Mouse (Mus musculus) neural tube, embryonic 14.5 days (tissue): ENCODE data around the gene Igdcc3. TPM values are rescaled to one million over a fixed set of nuclear protein-coding genes. Genes with fewer than 3 reads are reported as not detected.
"Not testable (repeated sequence)": the region's sequence is repeated elsewhere in the genome, so short reads cannot be mapped to it uniquely, and the experiment has no call there.

Experiments
- ATAC-seq: fragments of 200-750 bp; cut with Nextera tagmentation; 2 replicates; pipeline ENCODE4 v1.8.0; 2017; ENCODE audit warnings: low read depth, mild to moderate bottlenecking, moderate TSS enrichment, moderate library complexity
- H3K27ac ChIP-seq: fragments of 300-500 bp; sonication (generic); 2 replicates; pipeline ENCODE4 v1.5.1; 2014; ENCODE audit warnings: low read depth, mild to moderate bottlenecking, control low read depth, low read length, moderate library complexity, mixed read lengths
- H3K27me3 ChIP-seq: fragments of 300-500 bp; sonication (generic); 2 replicates; pipeline ENCODE4 v1.6.1; 2014; ENCODE audit warnings: low read length; ENCODE audit not compliant: control insufficient read depth, insufficient read depth
- H3K36me3 ChIP-seq: fragments of 300-500 bp; sonication (generic); 2 replicates; pipeline ENCODE4 v1.6.1; 2014; ENCODE audit warnings: low read length, mixed read lengths; ENCODE audit not compliant: control insufficient read depth, insufficient read depth
- H3K4me1 ChIP-seq: fragments of 300-500 bp; sonication (generic); 2 replicates; pipeline ENCODE4 v1.6.1; 2014; ENCODE audit warnings: low read length; ENCODE audit not compliant: control insufficient read depth, insufficient read depth
- H3K4me2 ChIP-seq: fragments of 300-500 bp; sonication (generic); 2 replicates; pipeline ENCODE4 v1.6.1; 2014; ENCODE audit warnings: mild to moderate bottlenecking, low read depth, low read length, control low read depth
- H3K4me3 ChIP-seq: fragments of 300-500 bp; sonication (generic); 2 replicates; pipeline ENCODE4 v1.5.1; 2014; ENCODE audit warnings: low read depth, low read length, control low read depth, mixed read lengths
- H3K9ac ChIP-seq: fragments of 300-500 bp; sonication (generic); replicated peaks from 2 replicates; pipeline ENCODE4 v1.6.1; 2014; ENCODE audit warnings: low read depth, mild to moderate bottlenecking, control low read depth, low read length, mixed read lengths
- H3K9me3 ChIP-seq: fragments of 300-500 bp; sonication (generic); 2 replicates; pipeline ENCODE4 v1.6.1; 2016; ENCODE audit warnings: low read length; ENCODE audit not compliant: control insufficient read depth
- WGBS: fragments of 180-500 bp; shearing (Covaris S2); extraction: QIAGEN DNeasy Blood & Tissue Kit; methylation state at CpG from one replicate; pipeline ENCODE4 v1.1.7; 2014; 5-methylcytosine and 5-hydroxymethylcytosine counted together
- polyA plus RNA-seq: library from polyadenylated mRNA; unstranded; fragments of >200 nt; fragmentation: Nextera tagmentation; extraction: Ambion mirVana; gene quantifications from 2 replicates; pipeline ENCODE4 v1.2.1, GENCODE M21; 2014

Gene Igdcc3
- polyA plus RNA-seq, 1 experiment from 2014 or later, result 10.1 TPM

GRCm38 (mm10) chr9:65201021-65201380, 60.0 kb downstream of the Igdcc3 start:
- Histone ChIP-seq H3K4me3 (no peak overlapping the region), H3K36me3 (no peaks in the 10 kb centered on the region), H3K9ac (no peak overlapping the region), H3K4me1 (no peaks in the 10 kb centered on the region), H3K27ac (peak overlapping the region; percentile 62), H3K9me3 (no peaks in the 10 kb centered on the region), H3K4me2 (no peak overlapping the region), H3K27me3 (no peaks in the 10 kb centered on the region)
- ATAC-seq, result no peak
- WGBS, result 57% methylated on average over 3 of the region's 3 CpGs

DNA sequence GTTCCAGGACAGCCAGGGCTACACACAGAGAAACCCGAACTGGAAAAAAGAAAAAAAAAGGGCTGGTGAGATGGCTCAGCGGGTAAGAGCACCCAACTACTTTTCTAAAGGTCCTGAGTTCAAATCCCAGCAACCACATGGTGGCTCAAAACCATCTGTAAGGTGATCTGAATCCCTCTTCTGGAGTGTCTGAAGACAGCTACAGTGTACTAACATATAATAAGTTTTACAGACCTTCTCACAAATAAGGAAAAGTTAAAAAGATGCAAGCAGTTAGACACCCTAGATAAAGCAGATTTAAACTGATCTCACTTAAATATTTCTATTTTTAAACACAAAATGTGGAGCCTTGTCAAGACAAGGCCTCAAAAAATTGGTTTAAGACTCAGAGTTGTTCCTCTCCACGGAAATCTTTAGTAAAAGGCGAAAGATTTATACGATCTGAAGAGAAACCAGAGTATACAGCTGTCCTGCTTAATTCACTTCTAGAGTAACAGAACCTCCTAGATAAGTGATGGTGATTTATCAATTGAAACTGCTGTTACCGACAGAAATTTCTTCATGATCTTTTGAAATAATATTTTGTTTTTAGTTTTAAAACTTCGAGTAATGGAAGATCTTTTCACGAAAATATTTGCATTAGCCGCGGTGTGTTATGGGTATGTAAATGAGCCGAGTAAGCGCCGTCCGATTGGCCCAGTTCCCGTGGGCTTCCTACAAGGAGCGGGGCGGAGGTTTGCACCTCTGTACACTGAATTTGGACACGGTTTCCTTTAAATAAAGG, 60.6 kb downstream of the Igdcc3 start:
- H3K9ac ChIP-seq, result peak overlapping the region; percentile 59
- peak; percentile 90 for ATAC-seq
- 1% methylated on average over 18 of the region's 18 CpGs for WGBS

DNA sequence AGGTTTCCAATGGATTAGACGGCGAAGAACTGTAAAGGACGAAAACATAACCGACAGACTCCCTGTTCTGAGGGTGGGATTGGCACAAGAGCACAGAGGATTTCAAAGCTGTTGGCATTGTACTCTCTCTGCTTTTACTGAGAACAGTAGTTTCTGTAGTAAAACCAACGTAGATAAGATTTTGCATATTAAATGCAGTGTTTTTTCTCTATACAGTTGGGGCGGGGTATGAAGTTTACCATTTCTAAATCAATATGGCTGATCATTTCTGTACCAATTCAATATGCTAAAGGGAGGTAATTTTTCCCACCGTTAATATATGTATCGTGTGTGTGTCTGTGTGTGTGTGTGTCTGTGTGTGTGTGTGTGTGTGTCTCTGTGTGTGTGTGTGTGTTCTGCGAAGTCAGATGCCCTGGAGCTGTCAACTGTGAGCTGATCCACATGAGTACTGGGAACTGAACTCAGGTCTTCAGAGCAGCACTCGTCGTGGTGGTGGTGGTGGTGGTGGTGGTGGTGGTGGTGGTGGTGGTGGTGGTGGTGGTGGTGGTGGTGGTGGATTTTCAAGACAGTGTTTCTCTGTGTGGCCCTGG, 61.3 kb downstream of the Igdcc3 start:
- peak; percentile 26 for ATAC-seq
- Histone ChIP-seq H3K9ac (peak overlapping the region; percentile 59), H3K27ac (peak overlapping the region; percentile 84), H3K4me1 (no peaks in the 10 kb centered on the region), H3K27me3 (no peaks in the 10 kb centered on the region), H3K36me3 (no peaks in the 10 kb centered on the region), H3K4me2 (peak overlapping the region; percentile 63), H3K9me3 (no peaks in the 10 kb centered on the region), H3K4me3 (peak overlapping the region; percentile 34)
- 24% methylated on average over 11 of the region's 11 CpGs for WGBS

More for the DNA sequence above, 60.6 kb downstream of the Igdcc3 start:
- H3K4me2 ChIP-seq, result peak overlapping the region; percentile 63
- H3K4me1 ChIP-seq, result no peaks in the 10 kb centered on the region
- H3K9me3 ChIP-seq, result no peaks in the 10 kb centered on the region
- H3K36me3 ChIP-seq, result no peaks in the 10 kb centered on the region
- peak overlapping the region; percentile 84 for H3K27ac ChIP-seq
- H3K4me3 ChIP-seq, result peak overlapping the region; percentile 34
- no peaks in the 10 kb centered on the region for H3K27me3 ChIP-seq

GRCm38 (mm10) chr9:65205049-65205815, 64.2 kb downstream of the Igdcc3 start:
- H3K9ac ChIP-seq, result no peak overlapping the region
- no peaks in the 10 kb centered on the region for H3K9me3 ChIP-seq
- H3K4me3 ChIP-seq, result no peak overlapping the region
- ATAC-seq, result no peak
- no peaks in the 10 kb centered on the region for H3K36me3 ChIP-seq
- no peak overlapping the region for H3K27ac ChIP-seq
- H3K4me2 ChIP-seq, result no peak overlapping the region
- no peaks in the 10 kb centered on the region for H3K27me3 ChIP-seq
- 67% methylated on average over 11 of the region's 11 CpGs for WGBS
- H3K4me1 ChIP-seq, result no peaks in the 10 kb centered on the region

- H3K27ac ChIP-seq, H3K9ac ChIP-seq, H3K4me3 ChIP-seq, H3K4me1 ChIP-seq, H3K4me2 ChIP-seq, H3K27me3 ChIP-seq, H3K9me3 ChIP-seq, H3K36me3 ChIP-seq, ATAC-seq: not testable (repeated sequence)
- 92% methylated on average over 9 of the region's 9 CpGs for WGBS
Observed at GRCm38 (mm10) chr9:65207041-65207815, 66.2 kb downstream of the Igdcc3 start.

DNA sequence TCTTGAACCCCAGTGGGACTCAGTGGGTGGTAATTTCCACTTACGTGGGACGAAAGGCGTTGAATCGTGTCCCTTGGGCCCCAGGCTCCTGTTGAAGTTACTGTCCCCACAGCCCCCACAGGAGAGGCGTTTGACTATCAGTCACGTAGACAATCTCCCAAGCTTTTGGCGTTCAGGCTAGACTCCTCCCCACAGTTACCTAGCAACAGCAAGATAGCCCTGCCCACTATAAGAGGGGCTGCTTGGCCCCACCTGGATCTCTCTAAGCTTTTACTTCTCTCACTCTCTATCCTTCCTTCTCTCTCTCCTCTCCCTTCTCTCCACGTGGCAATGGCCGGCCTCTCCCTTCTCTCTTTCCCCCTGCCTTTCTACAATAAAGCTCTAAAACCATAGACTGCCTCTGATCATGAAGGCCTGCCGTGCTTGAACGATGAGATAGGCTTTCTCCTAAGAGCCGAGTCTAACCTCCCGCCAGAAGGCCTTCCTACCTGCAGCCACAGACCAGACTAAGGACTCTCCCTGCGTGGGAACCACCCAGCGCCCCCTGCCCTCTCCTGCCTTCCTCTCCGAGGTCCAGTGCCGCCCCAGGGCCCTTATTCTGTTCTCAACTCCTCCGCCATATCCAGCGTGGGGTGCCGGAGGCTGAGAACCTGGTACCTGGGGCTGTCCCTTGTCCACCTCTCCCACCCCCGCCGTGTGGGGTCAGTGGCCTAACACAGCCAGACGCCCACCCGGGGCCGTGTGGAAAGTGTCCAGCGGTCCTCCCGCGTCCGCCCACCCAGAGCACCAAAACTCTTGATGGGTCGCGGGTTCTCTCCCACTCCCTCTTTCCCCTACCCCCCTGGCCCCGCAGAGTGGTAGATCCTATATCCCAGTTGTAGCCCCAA, 67.5 kb downstream of the Igdcc3 start:
- Histone ChIP-seq H3K27ac (no peak overlapping the region), H3K36me3 (no peaks in the 10 kb centered on the region), H3K9ac (no peak overlapping the region), H3K4me2 (no peak overlapping the region), H3K4me3 (no peak overlapping the region), H3K27me3 (no peaks in the 10 kb centered on the region), H3K9me3 (no peaks in the 10 kb centered on the region), H3K4me1 (no peaks in the 10 kb centered on the region)
- WGBS, result 89% methylated on average over 32 of the region's 32 CpGs
- no peak for ATAC-seq

- Histone ChIP-seq H3K27ac (no peak overlapping the region), H3K4me1 (peaks cover 8% of the 10 kb centered on the region; the same call in 1 of the 2 replicates), H3K9ac (no peak overlapping the region), H3K9me3 (no peaks in the 10 kb centered on the region), H3K27me3 (no peaks in the 10 kb centered on the region), H3K4me2 (no peak overlapping the region), H3K4me3 (no peak overlapping the region), H3K36me3 (no peaks in the 10 kb centered on the region)
- no peak for ATAC-seq
- WGBS, result 42% methylated on average over 1 of the region's 1 CpGs
Observed at GRCm38 (mm10) chr9:65211598-65211997, 70.6 kb downstream of the Igdcc3 start.

DNA sequence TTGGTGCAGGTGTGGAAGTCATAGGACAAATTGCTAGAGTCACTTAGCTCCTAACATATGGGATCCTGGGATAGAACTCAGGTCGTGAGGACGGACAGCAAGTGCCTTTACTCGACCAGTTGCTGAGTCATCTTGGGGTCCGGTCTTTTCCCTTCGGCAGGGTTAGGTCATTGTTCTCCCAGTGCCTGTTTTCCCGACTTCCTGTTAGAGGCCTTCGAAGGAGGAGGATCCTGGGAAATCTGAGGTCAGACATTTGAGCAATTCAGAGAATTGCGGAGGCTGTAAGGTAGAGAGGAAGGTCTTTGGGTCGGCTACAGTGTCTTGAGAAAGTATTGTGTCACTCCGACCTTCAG, 73.4 kb downstream of the Igdcc3 start:
- Histone ChIP-seq H3K27me3 (no peaks in the 10 kb centered on the region), H3K4me3 (peak overlapping the region; percentile 50), H3K4me1 (peaks cover 8% of the 10 kb centered on the region; the same call in 1 of the 2 replicates), H3K9me3 (no peaks in the 10 kb centered on the region), H3K4me2 (peak overlapping the region; percentile 88), H3K36me3 (no peaks in the 10 kb centered on the region), H3K27ac (peak overlapping the region; percentile 85), H3K9ac (peak overlapping the region; percentile 88)
- no peak for ATAC-seq
- 13% methylated on average over 10 of the region's 10 CpGs for WGBS
